Mouse (Mus musculus) adrenal gland, postnatal 4 days (tissue): ENCODE results near the gene Klri2. TPM values are rescaled to one million over a fixed set of nuclear protein-coding genes. Genes with fewer than 3 reads are reported as not detected.
"Not testable (repeated sequence)": the region's sequence is repeated elsewhere in the genome, so short reads cannot be mapped to it uniquely, and the experiment has no call there.

ENCODE experiments used
- DNase-seq, 2 experiments: peaks; one replicate each; pipeline ENCODE4 v3.0.0; 2021 to 2022; ENCODE audit warnings: low spot score in 2 of 2, mixed read lengths in 2 of 2
- long read RNA-seq, 2 experiments: library from polyadenylated mRNA; stranded (forward); transcript quantifications; one replicate each; pipeline ENCODE4 v2.0.0; 2021
- microRNA-seq: library from miRNA; unstranded; fragments of <30 nt; microRNA quantifications from one replicate; pipeline ENCODE4 v1.2.0, GENCODE M21; 2021
- total RNA-seq, 2 experiments: library from RNA; stranded (reverse); gene quantifications; 2 replicates each; pipeline ENCODE4 v1.2.3; 2021

Klri2 gene
- not detected for total RNA-seq
- long read RNA-seq, experiment 1: 0 reads
- long read RNA-seq, experiment 2: 0 reads

DNA sequence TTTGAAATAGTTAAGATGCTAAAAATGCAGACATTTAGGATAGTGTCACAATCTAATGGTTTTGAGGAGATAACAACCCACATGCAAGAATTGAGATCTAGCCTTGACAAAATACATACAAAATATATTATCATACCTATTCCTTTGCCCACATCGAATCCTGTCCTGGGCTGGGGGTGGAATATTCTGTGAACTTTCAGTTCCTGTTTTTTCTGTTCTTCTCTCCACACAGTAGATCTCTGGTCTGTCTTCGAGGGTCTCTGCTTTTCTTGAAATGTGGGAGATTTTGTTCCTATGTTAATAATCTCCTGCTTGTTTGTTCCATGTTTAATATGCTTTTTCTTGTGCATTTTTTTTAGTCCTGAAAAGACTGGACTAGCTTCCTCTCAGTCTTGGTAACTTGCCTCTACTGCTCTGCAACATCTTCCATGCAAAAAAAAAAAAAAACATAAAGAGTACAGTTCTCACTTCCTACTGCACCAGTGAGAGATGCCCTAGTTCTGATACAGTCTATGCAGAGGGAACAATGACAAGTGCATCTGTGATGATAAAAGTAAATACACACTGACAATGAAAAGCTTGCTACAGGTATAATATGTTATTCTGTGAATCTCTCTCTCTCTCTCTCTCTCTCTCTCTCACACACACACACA lies at the start of gene Klri2:
Gene Klri2, minus strand, starts transcription at position 416 of the 653 bp plus-strand sequence.
- DNase-seq: no peak

DNA sequence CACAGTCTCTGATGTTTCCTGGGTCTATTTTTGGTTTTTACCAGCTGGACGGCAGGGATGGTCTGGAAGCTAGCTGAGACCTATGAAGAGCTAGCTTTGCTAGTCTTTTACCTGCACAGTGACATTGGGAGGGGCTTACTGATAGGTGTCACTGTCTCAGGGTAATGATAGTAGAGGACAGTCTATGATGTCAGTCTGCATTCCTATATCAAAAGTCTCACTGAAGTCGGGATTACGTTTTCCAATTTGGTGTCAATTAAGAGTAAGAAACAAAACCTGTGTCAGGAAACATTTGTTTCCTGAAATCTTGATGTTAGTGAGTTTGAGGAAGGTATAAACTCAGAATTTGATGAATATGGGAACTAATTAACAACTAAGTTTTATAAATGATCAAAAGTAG lies 43.9 kb upstream of the Klri2 start, which contains the start of gene Gm156:
Gene Gm156, minus strand, starts transcription at position 101 of the 400 bp plus-strand sequence.
- DNase-seq: not testable (repeated sequence)

DNA sequence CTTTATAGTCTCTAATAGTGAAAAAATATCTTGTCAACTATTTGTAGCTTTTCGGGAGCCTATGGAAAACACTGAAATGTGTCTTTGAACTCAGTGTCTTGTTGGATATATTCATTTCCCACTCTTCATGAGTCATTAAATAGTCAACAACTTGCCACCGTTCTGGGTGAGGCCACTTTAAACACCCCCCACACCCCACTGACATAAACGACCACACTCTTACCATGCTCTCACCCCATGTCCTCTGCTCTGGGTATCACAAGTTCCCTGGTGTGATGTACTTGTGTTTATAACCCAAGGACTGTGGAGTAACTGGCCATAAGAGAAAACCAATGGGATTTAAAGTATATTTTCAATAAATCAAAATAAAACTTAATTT lies 7.4 kb upstream of the Klri2 start:
- DNase-seq: no peak

DNA sequence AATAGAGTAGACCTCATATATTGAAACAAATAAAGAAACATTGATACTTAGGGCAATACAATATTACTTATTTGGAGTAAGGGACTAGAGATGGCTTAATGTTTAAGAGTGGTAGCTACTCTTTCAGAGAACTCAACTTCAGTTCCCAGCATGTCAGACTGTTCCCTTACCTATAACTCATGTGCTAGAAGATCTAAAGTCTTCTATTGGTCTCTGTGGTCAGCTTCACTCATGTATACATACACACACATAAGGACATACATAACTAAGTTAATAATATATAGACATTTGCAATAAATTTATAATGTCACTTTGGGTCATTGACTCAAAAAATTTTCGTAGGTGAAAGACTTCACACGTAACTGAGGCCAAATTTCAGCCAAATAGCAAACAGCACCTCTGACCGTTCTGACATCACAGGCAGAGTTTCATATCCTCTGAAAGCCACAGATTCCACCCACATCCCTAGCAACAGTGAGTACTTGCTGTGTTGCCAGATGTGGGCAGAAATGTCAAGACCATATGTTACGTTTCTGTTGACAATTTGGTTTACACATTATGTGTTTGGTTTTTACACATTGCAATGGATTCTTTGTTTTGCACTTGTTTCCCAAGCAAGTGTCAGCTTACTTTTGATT lies 6.9 kb upstream of the Klri2 start:
- no peak for DNase-seq

DNA sequence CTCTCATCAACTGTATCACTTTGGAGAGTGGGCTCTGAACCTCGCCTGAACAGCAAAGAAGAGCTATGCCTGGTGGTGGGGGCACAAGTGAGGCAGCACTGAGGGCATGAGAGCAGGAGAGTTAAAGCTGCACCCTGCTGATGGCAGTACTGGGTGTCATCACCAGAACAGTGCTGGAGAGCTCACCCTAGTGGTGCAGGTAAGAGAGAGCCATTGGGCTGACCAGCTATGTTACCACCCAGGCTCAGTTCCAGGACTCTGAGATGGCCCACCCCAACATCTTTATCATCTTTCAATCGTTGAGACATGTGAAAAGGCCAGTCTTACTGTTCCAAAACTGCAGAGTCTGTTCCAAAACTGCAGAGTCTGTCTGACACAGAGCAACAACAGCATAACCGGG lies 5.9 kb upstream of the Klri2 start:
- DNase-seq: no peak

DNA sequence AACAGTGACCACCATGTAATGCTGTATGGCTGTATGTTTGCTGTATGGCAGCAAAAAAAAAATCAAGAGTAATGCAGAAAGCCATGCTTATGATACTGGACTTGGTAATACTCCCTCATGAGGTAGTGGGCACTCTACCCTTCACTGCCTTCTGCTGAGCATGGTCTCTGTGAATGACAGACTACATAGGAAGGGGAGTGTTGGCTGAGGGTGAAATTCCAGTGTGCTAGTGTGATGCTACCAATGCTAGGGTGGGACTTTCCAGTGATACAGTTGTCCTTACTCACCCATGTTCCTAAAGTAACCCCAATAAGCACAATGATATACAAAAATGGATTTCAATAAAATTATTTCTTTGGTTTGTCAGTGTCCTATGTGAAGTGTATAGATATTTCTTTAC lies 3.9 kb downstream of the Klri2 start:
- DNase-seq: no peak

DNA sequence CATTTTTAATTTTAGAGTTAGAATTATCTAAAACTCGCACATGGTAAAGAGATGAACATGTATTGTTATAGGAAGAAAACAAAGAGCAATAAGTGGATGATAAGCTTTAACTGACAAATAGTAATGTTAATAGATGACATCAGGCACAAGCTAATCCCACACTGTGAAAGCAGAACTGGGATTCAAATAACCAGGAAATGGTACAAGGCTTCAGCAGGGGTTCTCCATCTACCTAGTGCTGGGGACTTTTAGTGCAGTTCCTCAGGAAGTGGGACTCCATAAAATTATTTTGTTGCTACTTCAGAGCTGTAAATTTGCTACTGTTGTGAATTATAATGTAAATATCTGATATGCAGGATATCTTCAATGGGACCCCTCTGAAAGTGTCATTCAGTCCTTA lies 13.0 kb downstream of the Klri2 start:
- DNase-seq: no peak

DNA sequence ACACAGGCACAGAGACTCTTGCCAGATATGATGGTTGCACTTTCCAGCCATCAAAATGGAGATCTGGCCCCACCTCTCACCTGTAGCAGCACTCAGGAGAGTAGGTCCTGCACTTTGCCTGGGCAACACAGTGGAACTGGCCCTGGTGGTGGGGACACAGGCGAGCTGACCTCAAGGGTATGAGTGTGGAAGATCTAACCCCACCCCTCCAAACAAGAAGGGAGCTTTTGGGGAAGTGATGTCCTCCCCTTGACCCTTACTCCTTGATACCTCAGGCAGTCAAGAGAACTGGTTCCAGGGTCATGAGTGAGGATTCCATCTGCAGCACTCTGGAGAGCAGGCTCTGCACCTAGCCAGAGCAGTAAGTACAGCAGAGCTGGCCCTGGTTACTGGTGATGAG lies 18.9 kb downstream of the Klri2 start:
- no peak for DNase-seq

DNA sequence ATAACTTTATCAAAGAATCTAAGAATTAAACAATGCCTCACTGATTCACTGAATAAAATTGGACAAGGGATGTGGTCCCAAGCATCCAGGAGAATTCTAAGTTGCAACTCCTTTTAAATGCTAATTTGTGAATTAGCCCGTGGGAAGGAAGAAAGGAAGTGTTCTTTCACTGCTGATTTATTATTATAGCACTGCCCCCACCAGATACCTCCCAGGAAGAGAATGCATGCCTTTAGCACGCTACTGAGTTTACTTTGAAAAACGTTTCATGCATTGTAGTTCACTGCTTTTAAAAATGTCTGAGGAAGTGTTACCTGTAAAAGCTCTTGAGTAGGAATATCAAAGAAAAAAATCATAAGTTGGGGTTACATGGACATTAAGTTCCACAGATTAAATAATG lies 19.8 kb downstream of the Klri2 start:
- DNase-seq: no peak

DNA sequence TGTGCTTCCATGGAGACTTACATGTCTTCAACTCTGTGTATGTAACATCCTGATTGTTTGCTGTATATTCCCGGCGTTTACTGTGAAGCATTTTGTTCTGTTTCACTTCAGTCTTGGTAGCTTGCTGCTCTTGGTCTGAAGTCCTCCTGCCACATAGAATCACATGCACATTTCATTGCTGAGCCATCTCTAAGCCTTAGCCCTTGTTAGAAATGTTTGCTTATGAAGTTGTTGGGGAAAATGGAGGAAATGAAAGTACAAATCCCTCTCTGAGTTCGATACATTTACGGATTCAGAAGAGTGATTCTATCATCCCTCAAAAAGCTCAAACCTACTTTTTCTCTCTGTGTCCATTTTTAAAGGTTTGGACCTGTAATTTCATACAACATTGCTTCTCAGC lies 23.3 kb downstream of the Klri2 start, which contains the start of gene Klri1:
Gene Klri1, minus strand, starts transcription at position 101 of the 400 bp plus-strand sequence.
- DNase-seq: no peak

DNA sequence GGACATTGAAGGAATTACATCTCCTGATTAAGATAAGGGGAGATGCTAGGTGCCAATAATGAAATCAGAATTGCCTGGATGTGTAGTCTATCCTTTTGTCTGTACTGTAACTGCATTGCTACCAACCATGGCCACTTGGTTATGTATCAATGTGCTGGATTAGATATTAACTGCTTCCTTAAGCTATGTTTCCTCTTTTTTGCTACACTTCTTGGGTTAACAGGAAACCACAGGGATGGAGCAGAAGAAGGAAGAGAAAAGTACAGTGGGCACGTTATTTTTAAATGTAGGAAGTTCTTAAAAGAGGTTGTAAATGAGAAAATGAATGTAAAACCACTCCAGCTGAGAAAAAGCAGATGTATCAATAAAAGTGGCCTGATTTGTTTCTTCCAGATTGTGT lies 26.7 kb downstream of the Klri2 start:
- no peak for DNase-seq

DNA sequence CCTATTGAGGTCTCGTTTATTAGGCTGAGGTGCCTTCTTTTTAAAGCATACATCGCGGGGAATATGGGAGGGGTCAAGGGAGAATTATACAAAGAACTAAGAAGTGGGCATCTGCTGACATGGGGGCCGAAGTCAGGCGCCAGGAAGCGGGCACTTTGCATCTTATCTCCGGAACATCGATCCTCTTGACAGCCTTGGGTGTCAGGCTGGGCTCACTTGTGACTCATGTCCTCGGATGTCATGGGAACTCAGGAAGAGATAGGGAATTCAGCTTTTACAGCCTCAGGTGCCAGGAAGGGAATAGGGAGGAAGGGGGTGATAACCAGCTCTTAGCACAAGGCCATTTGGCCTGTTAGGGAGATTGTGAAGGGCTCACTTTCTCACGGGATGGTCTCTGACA lies 48.8 kb downstream of the Klri2 start:
- not testable (repeated sequence) for DNase-seq

DNA sequence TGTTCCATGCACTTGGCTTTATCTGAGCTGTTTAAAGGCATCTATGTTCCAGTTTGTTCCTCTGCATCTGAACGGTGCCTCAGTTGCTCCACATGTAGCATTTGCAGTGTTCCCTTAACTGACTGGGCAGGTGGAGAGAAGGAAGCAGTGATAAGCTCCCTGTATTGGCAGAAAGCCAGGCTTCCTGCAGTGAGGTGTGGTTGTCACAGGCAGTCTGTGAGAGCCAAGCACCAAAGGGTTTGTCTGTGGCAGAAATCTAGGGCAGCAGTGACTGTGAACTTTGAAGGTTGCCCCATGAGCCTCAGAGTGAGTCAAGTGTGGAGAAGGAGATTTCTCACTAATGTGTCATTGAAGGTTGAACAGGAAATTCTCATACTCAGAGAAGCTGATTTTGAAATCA lies 59.9 kb downstream of the Klri2 start:
- no peak for DNase-seq

Small RNA genes within 50 kb of the gene (microRNA-seq; reads per million reads assigned to microRNA genes)
- not detected for gene Mir680-1

Other genes starting within 250 kb of the Klri2 start
- gene Olr1, start 233.3 kb downstream of the Klri2 start, total RNA-seq: under 1 TPM; 0.36 to 0.65 TPM
- gene Tmem52b, start 227.9 kb downstream of the Klri2 start, total RNA-seq: 10 to 100 TPM in 1 of 2 experiments, under 1 TPM in 1; 0.96 to 31.1 TPM
- gene Gabarapl1, start 207.3 kb downstream of the Klri2 start, total RNA-seq: 100 to 1,000 TPM; 135 to 141 TPM
- not detected for gene Klre1, start 162.6 kb downstream of the Klri2 start, total RNA-seq
- gene Klrd1, start 148.7 kb downstream of the Klri2 start, total RNA-seq: 1 to 10 TPM in 1 of 2 experiments, under 1 TPM in 1; 0.56 to 1.1 TPM
- under 1 TPM; 0.25 to 0.34 TPM for gene Klrk1, start 116.6 kb downstream of the Klri2 start, total RNA-seq
- not detected for gene Klrc3, start 97.1 kb downstream of the Klri2 start, total RNA-seq
- not detected for gene Klrc2, start 79.8 kb downstream of the Klri2 start, total RNA-seq
- under 1 TPM in 1 of 2 experiments, not detected in 1; 0.14 TPM for gene Klrc1, start 61.5 kb downstream of the Klri2 start, total RNA-seq
- gene Klri1, start 23.4 kb downstream of the Klri2 start, total RNA-seq: not detected
- not detected for gene Gm156, start 43.8 kb upstream of the Klri2 start, total RNA-seq
- not detected for gene Gm17631, start 122.2 kb upstream of the Klri2 start, total RNA-seq
- gene Klra17, start 136.2 kb upstream of the Klri2 start, total RNA-seq: under 1 TPM in 1 of 2 experiments, not detected in 1; 0.25 TPM
- not detected for gene Klra5, start 177.2 kb upstream of the Klri2 start, total RNA-seq